Mouse (Mus musculus): ENCODE results near the gene A030014E15Rik.
"Not testable (repeated sequence)": the region's sequence is repeated elsewhere in the genome, so short reads cannot be mapped to it uniquely, and the experiment has no call there.

Gene A030014E15Rik

GRCm38 (mm10) chr1:82924650-82925049, at the start of gene A030014E15Rik:
TSS of gene A030014E15Rik (plus strand) at chr1:82924917.
- peak; percentile 6 for DNase-seq (ENCODE audit: extremely low read depth, low read depth)

- no peak for DNase-seq (ENCODE audit: extremely low read depth, low read depth)
These were observed 45.5 kb upstream of the A030014E15Rik start for GRCm38 (mm10) chr1:82879172-82879571.

- DNase-seq (ENCODE audit: extremely low read depth, low read depth), result no peak
These were observed 44.5 kb upstream of the A030014E15Rik start for GRCm38 (mm10) chr1:82880196-82880595.

GRCm38 (mm10) chr1:82893269-82893668, 31.4 kb upstream of the A030014E15Rik start:
- DNase-seq (ENCODE audit: extremely low read depth, low read depth), result no peak

GRCm38 (mm10) chr1:82900567-82900966, 24.1 kb upstream of the A030014E15Rik start:
- DNase-seq (ENCODE audit: extremely low read depth, low read depth), result no peak

- no peak for DNase-seq (ENCODE audit: extremely low read depth, low read depth)
These were observed 23.5 kb upstream of the A030014E15Rik start for GRCm38 (mm10) chr1:82901201-82901600.

- no peak for DNase-seq (ENCODE audit: extremely low read depth, low read depth)
These were observed 18.8 kb upstream of the A030014E15Rik start for GRCm38 (mm10) chr1:82905886-82906285.

GRCm38 (mm10) chr1:82913025-82913424, 11.7 kb upstream of the A030014E15Rik start, which contains the start of gene A030005L19Rik:
TSS of gene A030005L19Rik (plus strand) at chr1:82913325.
- DNase-seq (ENCODE audit: extremely low read depth, low read depth), result no peak

GRCm38 (mm10) chr1:82913434-82913833, 11.3 kb upstream of the A030014E15Rik start:
- DNase-seq (ENCODE audit: extremely low read depth, low read depth), result not testable (repeated sequence)

- DNase-seq (ENCODE audit: extremely low read depth, low read depth), result not testable (repeated sequence)
These were observed 5.8 kb downstream of the A030014E15Rik start for GRCm38 (mm10) chr1:82930558-82930957.

- DNase-seq (ENCODE audit: extremely low read depth, low read depth), result not testable (repeated sequence)
These were observed 6.6 kb downstream of the A030014E15Rik start, which contains the start of gene Gm6217 for GRCm38 (mm10) chr1:82931326-82931725. TSS of gene Gm6217 (minus strand) at chr1:82931399.

GRCm38 (mm10) chr1:82938666-82939065, 13.9 kb downstream of the A030014E15Rik start:
- DNase-seq (ENCODE audit: extremely low read depth, low read depth), result no peak

GRCm38 (mm10) chr1:82942505-82942904, 17.8 kb downstream of the A030014E15Rik start:
- DNase-seq (ENCODE audit: extremely low read depth, low read depth), result not testable (repeated sequence)

GRCm38 (mm10) chr1:82943295-82943694, 18.6 kb downstream of the A030014E15Rik start, which contains the start of gene A030003K21Rik:
TSS of gene A030003K21Rik (minus strand) at chr1:82943388.
- not testable (repeated sequence) for DNase-seq (ENCODE audit: extremely low read depth, low read depth)

- DNase-seq (ENCODE audit: extremely low read depth, low read depth), result not testable (repeated sequence)
These were observed 21.3 kb downstream of the A030014E15Rik start for GRCm38 (mm10) chr1:82946029-82946428.

- DNase-seq (ENCODE audit: extremely low read depth, low read depth), result no peak
These were observed 23.9 kb downstream of the A030014E15Rik start for GRCm38 (mm10) chr1:82948601-82949000.

- DNase-seq (ENCODE audit: extremely low read depth, low read depth), result not testable (repeated sequence)
These were observed 31.2 kb downstream of the A030014E15Rik start, which contains the start of gene Gm7544 for GRCm38 (mm10) chr1:82955913-82956312. TSS of gene Gm7544 (minus strand) at chr1:82956013.

GRCm38 (mm10) chr1:82959870-82960385, 35.2 kb downstream of the A030014E15Rik start, which contains the start of gene Gm47955:
TSS of gene Gm47955 (plus strand) at chr1:82960286.
- no peak for DNase-seq (ENCODE audit: extremely low read depth, low read depth)

- no peak for DNase-seq (ENCODE audit: extremely low read depth, low read depth)
These were observed 41.7 kb downstream of the A030014E15Rik start for GRCm38 (mm10) chr1:82966413-82966812.

GRCm38 (mm10) chr1:82972046-82972445, 47.3 kb downstream of the A030014E15Rik start:
- no peak for DNase-seq (ENCODE audit: extremely low read depth, low read depth)

- no peak for DNase-seq (ENCODE audit: extremely low read depth, low read depth)
These were observed 48.5 kb downstream of the A030014E15Rik start for GRCm38 (mm10) chr1:82973244-82973643.

GRCm38 (mm10) chr1:82973901-82974300, 49.2 kb downstream of the A030014E15Rik start:
- DNase-seq (ENCODE audit: extremely low read depth, low read depth), result no peak

GRCm38 (mm10) chr1:82974342-82974741, 49.6 kb downstream of the A030014E15Rik start:
- DNase-seq (ENCODE audit: extremely low read depth, low read depth), result no peak

Measured in MEL-GATA-1-ER (cell line).